Mouse (Mus musculus): ENCODE data around the gene Slc16a12.

- TF ChIP-seq CTCF (IDR thresholded peaks at IDR 0.05; ENCODE audit: low read depth) (peak; percentile 93), EP300 (optimal IDR thresholded peaks at IDR 0.05) (no peak)
Measured at GRCm38 (mm10) chr19:34772775-34773174, 25.7 kb upstream of the Slc16a12 start.

Data from stomach, postnatal 0 days (tissue).